Mouse (Mus musculus) urinary bladder, postnatal 10 days (tissue): ENCODE data around the gene Mettl7a2.

Experiments used
- DNase-seq: peaks from one replicate; pipeline ENCODE4 v3.0.0; 2022; ENCODE audit warnings: low spot score

Mettl7a2 gene

DNA sequence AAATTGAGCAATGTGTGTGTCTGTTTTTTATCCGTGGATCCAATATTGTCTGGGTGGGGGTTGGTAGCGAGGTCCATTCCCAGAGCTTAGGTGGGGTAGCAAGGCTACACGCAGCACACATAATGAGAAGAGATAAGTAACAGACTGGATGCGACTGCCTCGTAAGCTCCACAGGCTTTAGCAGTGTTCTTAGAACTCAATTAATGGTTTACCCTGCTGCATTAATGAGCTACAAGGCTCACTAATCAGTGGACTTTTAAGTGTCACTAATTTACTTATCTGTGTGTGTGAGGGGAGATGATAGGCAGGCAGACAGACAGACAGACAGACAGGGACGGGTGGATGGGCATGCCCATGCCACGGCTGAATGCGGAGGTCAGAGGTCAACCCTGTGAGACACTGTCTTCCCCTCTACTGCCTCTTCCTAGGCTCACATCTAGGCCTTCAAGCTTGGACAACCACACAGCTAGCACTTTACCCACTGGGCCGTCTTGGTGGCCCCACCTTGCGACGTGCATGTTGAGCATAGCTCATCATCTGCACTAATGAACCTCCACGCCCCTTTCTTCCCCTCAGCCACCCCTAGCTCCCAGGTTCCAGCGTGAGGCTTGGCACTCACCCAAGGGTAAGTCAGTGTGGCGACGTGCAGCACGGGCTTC, 47.7 kb downstream of the Mettl7a2 start:
- DNase-seq, result no peak

GRCm38 (mm10) chr15:100401811-100402210, 48.8 kb downstream of the Mettl7a2 start:
- DNase-seq, result no peak

DNA sequence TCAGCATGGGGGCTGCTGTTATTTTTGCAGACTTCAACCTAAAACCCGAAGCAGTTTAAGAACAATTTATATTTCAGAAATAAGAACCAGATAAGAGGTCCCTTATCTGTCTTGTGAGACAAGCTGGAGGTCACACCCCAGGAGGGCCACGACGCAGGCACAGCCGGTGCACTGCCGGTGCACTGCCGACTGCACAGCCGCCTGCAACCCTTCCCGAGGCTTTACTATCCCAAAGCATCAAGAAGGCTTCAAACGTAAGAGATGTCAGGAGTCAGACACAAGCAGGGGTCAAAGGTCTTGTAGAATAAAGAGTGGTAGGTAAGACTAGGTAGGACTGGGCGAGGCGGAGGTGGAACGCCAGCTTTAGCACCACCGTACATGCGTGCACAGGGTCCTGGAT, 49.3 kb downstream of the Mettl7a2 start:
- no peak for DNase-seq

DNA sequence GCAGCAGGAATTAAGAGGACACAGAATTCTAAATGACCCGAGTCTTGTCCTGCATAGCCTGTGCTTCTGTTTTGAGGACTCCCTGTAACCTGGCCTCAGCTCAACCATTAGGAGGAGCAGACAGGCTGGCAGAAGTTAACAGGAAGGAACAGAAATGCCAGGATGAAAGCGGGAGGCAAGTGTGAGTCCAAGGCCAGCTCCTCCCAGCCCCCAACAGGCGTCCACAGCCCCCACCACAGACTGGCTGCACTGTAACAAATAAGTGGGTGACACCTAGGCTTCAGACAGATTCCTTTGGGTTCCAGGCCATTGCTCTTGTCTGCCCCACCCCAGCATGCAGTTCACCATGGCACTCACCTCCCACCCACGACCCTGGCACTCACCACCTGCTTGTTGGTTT, 49.8 kb downstream of the Mettl7a2 start:
- no peak for DNase-seq

DNA sequence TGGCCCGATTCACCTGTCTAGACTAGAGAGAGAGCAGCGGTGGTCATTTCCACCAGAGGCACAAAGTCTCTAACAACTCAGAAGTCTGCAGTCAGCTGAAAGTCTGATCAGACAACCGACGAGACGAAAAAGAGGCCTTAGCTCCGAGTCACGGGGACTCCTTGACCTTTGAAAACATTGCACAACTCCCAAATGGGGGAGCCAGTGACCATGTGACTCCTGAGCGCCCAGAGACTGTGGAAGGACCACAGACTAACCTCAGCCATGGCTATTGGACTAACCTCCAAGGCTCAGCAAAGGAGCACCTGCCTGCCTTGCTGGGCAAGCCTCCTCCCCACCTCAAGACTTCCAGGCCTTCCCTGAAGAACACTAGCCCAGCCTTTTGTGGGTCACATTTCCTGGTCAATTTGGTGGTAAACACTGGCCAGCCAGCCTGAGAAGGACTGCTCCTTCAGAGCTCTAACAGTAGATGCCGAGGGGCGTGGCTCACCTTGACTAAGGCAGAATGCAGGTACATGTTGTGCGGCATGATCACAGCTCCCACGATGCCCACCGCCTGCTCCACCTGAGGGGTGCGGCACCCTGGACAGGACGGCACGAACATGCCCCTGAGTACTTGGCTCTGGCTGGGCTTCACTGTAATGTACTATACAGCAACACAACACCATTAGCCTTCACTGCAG, 50.5 kb downstream of the Mettl7a2 start:
- no peak for DNase-seq

DNA sequence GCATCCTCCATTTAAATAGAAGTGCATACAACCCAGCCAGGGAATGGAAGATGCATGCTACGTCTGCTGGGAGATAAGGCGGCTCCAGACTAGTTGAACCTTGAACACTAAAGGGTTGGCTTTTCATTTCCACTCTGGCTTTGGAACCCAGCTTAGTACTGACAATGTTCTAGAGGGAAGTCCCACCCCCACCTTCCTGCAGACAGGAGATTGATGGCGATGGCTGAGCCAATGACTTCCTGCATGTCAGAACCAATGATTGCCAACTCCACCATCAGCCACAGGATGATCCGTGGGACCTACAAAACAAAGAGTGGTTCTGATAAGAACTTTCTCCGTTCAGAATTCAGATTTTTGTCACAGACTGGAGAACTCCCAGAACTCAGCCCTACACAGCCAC, 53.1 kb downstream of the Mettl7a2 start:
- DNase-seq, result no peak

- no peak for DNase-seq
These were observed 58.1 kb downstream of the Mettl7a2 start for GRCm38 (mm10) chr15:100410918-100411672.
